Mouse (Mus musculus): ENCODE results near the gene Timm9. TPM values are rescaled to one million over a fixed set of nuclear protein-coding genes. Genes with fewer than 3 reads are reported as not detected.
"Not testable (repeated sequence)": the region's sequence is repeated elsewhere in the genome, so short reads cannot be mapped to it uniquely, and the experiment has no call there.

The Timm9 gene
- total RNA-seq, 2 experiments from 2014 or later: 71.2 to 75.9 TPM

DNA sequence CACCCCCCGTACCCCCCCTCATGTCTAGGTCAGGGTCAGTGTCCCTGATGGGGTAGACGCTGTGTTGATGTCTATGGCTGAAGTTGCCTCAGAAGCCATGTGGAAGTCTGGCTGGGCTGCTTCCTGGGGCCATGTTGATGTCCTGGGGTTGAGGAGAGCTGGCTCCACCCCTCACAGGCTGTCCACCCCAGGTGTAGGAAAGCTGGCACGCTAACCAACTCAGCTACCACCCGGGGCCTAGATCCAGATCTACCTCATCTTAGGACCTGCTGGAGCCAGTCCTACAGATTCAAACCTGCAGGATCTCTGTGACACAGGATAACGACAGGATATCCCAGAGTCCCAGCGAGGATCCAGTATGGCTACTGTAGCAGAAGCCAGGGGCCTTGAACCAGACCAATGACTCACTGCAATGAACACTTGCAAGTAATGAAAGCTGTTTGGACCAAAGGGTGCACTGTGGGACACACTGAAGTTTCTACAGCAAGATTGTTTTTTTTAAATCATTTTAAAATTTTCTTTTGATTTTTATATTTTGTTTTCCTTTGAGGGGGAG lies 29.2 kb downstream of the Timm9 start:
- DNase-seq: no peak
- intact Hi-C loops (cut with DNase I): no loop called here

DNA sequence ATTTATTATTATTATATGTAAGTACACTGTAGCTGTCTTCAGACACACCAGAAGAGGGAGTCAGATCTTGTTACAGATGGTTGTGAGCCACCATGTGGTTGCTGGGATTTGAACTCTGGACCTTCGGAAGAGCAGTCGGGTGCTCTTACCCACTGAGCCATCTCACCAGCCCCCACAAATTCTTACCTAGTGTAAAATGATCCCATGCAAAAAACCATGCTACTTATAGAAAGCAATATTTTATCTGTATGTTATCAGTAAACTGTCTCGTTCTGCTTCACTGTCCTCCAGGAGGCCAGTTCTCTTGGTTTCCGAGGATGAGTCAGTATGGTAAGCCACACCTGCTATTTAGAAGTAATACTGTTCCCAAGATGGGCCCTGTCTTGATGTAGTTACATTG lies 32.2 kb downstream of the Timm9 start:
- DNase-seq; intact Hi-C loops (cut with DNase I): not testable (repeated sequence)

DNA sequence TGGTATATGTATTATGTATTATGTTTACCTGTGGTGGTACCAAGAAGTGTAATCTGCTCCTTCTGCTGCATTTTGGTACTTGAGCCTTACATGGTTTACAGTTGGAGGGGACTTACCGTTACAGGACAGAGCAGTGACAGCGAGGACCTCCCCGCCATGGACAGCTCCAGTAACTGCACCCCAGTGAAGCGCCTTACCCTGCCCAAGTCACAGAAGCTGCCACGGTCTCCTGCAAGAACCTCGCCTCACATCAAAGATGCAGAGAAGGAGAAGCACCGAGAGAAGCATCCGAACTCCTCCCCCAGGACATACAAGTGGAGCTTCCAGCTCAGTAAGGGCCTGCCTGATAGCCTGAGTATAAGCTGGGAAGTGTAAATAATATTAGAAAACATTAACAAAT lies 50.2 kb downstream of the Timm9 start:
- intact Hi-C loops (cut with DNase I): no loop called here
- no peak for DNase-seq

Other genes starting within 250 kb of the Timm9 start
- 100 to 1,000 TPM; 182 to 192 TPM for gene Actr10, start 198.8 kb downstream of the Timm9 start, total RNA-seq (2021)
- 100 to 1,000 TPM; 272 to 286 TPM for gene Psma3, start 162.1 kb downstream of the Timm9 start, total RNA-seq (2021)
- 10 to 100 TPM; 36.1 to 38.4 TPM for gene Arid4a, start 120.7 kb downstream of the Timm9 start, total RNA-seq (2021)
- gene Tomm20l, start 25.3 kb downstream of the Timm9 start, total RNA-seq (2021): not detected
- 10 to 100 TPM in 1 of 2 experiments, 1 to 10 TPM in 1; 9.5 to 10.2 TPM for gene 2700049A03Rik, start 164 bp upstream of the Timm9 start, total RNA-seq (2021)
- 10 to 100 TPM; 65.3 to 65.9 TPM for gene Dact1, start 173.2 kb upstream of the Timm9 start, total RNA-seq (2021)